Mouse (Mus musculus) heart, embryonic 11.5 days (tissue): ENCODE results near the gene Man2c1. TPM values are rescaled to one million over a fixed set of nuclear protein-coding genes. Genes with fewer than 3 reads are reported as not detected.

ENCODE experiments used
- ATAC-seq: fragments of 200-750 bp; cut with Nextera tagmentation; replicated peaks from 2 replicates; pipeline ENCODE4 v1.8.0; 2017; ENCODE audit warnings: moderate library complexity; ENCODE audit not compliant: insufficient number of reproducible peaks, low FRiP score, low TSS enrichment
- H3K27ac ChIP-seq: fragments of 300-500 bp; sonication (generic); 2 replicates; pipeline ENCODE4 v1.5.1; 2014; ENCODE audit warnings: mild to moderate bottlenecking, low read depth, low read length
- H3K27me3 ChIP-seq: fragments of 300-500 bp; sonication (generic); 2 replicates; pipeline ENCODE4 v1.6.1; 2014; ENCODE audit warnings: mild to moderate bottlenecking, low read length, mixed read lengths; ENCODE audit not compliant: control insufficient read depth, insufficient read depth
- H3K36me3 ChIP-seq: fragments of 300-500 bp; sonication (generic); 2 replicates; pipeline ENCODE4 v1.6.1; 2014; ENCODE audit warnings: mild to moderate bottlenecking, low read length, moderate library complexity, mixed read lengths; ENCODE audit not compliant: control insufficient read depth, insufficient read depth
- H3K4me1 ChIP-seq: fragments of 300-500 bp; sonication (generic); 2 replicates; pipeline ENCODE4 v1.6.1; 2014; ENCODE audit warnings: low read length; ENCODE audit not compliant: control insufficient read depth, insufficient read depth
- H3K4me2 ChIP-seq: fragments of 300-500 bp; sonication (generic); 2 replicates; pipeline ENCODE4 v1.6.1; 2014; ENCODE audit warnings: mild to moderate bottlenecking, moderate library complexity
- H3K4me3 ChIP-seq: fragments of 300-500 bp; sonication (generic); 2 replicates; pipeline ENCODE4 v1.5.1; 2014; ENCODE audit warnings: low read depth, low read length
- H3K9ac ChIP-seq: fragments of 300-500 bp; sonication (generic); 2 replicates; pipeline ENCODE4 v1.6.1; 2014; ENCODE audit warnings: mild to moderate bottlenecking, low read depth, low read length, moderate library complexity
- H3K9me3 ChIP-seq: fragments of 300-500 bp; sonication (generic); replicated peaks from 2 replicates; pipeline ENCODE4 v1.6.1; 2016; ENCODE audit warnings: low read length; ENCODE audit not compliant: control insufficient read depth
- WGBS: fragments of 180-500 bp; shearing (Covaris S2); extraction: QIAGEN DNeasy Blood & Tissue Kit; methylation state at CpG from one replicate; pipeline ENCODE4 v1.1.7; 2014; ENCODE audit not compliant: insufficient replicate concordance; 5-methylcytosine and 5-hydroxymethylcytosine counted together
- polyA plus RNA-seq: library from polyadenylated mRNA; unstranded; fragments of >200 nt; fragmentation: Nextera tagmentation; extraction: Ambion mirVana; gene quantifications from 2 replicates; pipeline ENCODE4 v1.2.1, GENCODE M21; 2014

Man2c1 gene
- polyA plus RNA-seq = 22.0 and 29.1 TPM in 2 replicates

- H3K4me3 ChIP-seq = peak within 1 kb of the TSS; percentile 82
- peak within 1 kb of the TSS; percentile 98 for H3K4me2 ChIP-seq
- WGBS = under 1% methylated on average over 58 of the region's 58 CpGs
- H3K27ac ChIP-seq = peak within 1 kb of the TSS; percentile 97
- ATAC-seq = peak; percentile 89
- H3K27me3 ChIP-seq = no peaks in the 10 kb centered on the region
- peak within 1 kb of the TSS; percentile 93 for H3K9ac ChIP-seq
- peaks cover 9% of the 10 kb centered on the region; the same call in 1 of the 2 replicates for H3K4me1 ChIP-seq
- peaks cover 13% of the 10 kb centered on the region for H3K36me3 ChIP-seq
- H3K9me3 ChIP-seq = no peaks in the 10 kb centered on the region
Observed at GRCm38 (mm10) chr9:57130577-57131433, at the start of gene Man2c1. Gene Man2c1 (plus strand): TSS chr9:57130690.

- Histone ChIP-seq H3K4me1 (0 out of 2 replicates have a peak, but pooled peaks cover 2% of the 10 kb centered on the region), H3K36me3 (peaks cover 7% of the 10 kb centered on the region; the same call in 1 of the 2 replicates), H3K27me3 (no peaks in the 10 kb centered on the region), H3K4me2 (no peak overlapping the region), H3K4me3 (no peak overlapping the region), H3K27ac (no peak overlapping the region), H3K9ac (no peak overlapping the region), H3K9me3 (no peaks in the 10 kb centered on the region)
- whole genome bisulfite sequencing = 74% methylated on average over 3 of the region's 3 CpGs
- no peak for ATAC-seq
Observed at GRCm38 (mm10) chr9:57082236-57082635, 48.3 kb upstream of the Man2c1 start.

GRCm38 (mm10) chr9:57117261-57117755, 13.2 kb upstream of the Man2c1 start:
- Histone ChIP-seq H3K4me1 (no peaks in the 10 kb centered on the region), H3K9me3 (no peaks in the 10 kb centered on the region), H3K36me3 (peaks cover 34% of the 10 kb centered on the region), H3K27me3 (no peaks in the 10 kb centered on the region), H3K4me3 (no peak overlapping the region), H3K4me2 (no peak overlapping the region), H3K27ac (no peak overlapping the region), H3K9ac (no peak overlapping the region)
- WGBS = 91% methylated on average over 13 of the region's 13 CpGs
- no peak for ATAC-seq

- Histone ChIP-seq H3K27ac (peak overlapping the region; percentile 97; the same call in 1 of the 2 replicates), H3K9ac (no peak overlapping the region), H3K36me3 (peaks cover 14% of the 10 kb centered on the region; the same call in 1 of the 2 replicates), H3K9me3 (no peaks in the 10 kb centered on the region), H3K4me1 (peaks cover 9% of the 10 kb centered on the region; the same call in 1 of the 2 replicates), H3K27me3 (no peaks in the 10 kb centered on the region), H3K4me2 (peak overlapping the region; percentile 98), H3K4me3 (peak overlapping the region; percentile 82)
- no peak for ATAC-seq
Observed at GRCm38 (mm10) chr9:57129641-57130040, 849 bp upstream of the Man2c1 start.

- Histone ChIP-seq H3K4me3 (no peak overlapping the region), H3K9me3 (no peaks in the 10 kb centered on the region), H3K27me3 (no peaks in the 10 kb centered on the region), H3K4me2 (no peak overlapping the region), H3K36me3 (peaks cover 24% of the 10 kb centered on the region), H3K4me1 (no peaks in the 10 kb centered on the region), H3K27ac (no peak overlapping the region), H3K9ac (0 out of 2 replicates have a peak overlapping the region, but pooled peaks have one; percentile 5)
- 79% methylated on average over 6 of the region's 6 CpGs for WGBS
- no peak for ATAC-seq
Observed at GRCm38 (mm10) chr9:57137246-57137645, 6.8 kb downstream of the Man2c1 start.

- H3K4me3 ChIP-seq = no peak overlapping the region
- H3K27me3 ChIP-seq = no peaks in the 10 kb centered on the region
- H3K4me2 ChIP-seq = no peak overlapping the region
- peaks cover 24% of the 10 kb centered on the region for H3K36me3 ChIP-seq
- no peaks in the 10 kb centered on the region for H3K9me3 ChIP-seq
- H3K4me1 ChIP-seq = no peaks in the 10 kb centered on the region
- 0 out of 2 replicates have a peak overlapping the region, but pooled peaks have one; percentile 5 for H3K9ac ChIP-seq
- H3K27ac ChIP-seq = no peak overlapping the region
- WGBS = 89% methylated on average over 9 of the region's 9 CpGs
- ATAC-seq = no peak
Observed at GRCm38 (mm10) chr9:57137777-57138176, 7.3 kb downstream of the Man2c1 start.

- Histone ChIP-seq H3K4me2 (no peak overlapping the region), H3K36me3 (peaks cover 24% of the 10 kb centered on the region), H3K9me3 (no peaks in the 10 kb centered on the region), H3K27me3 (no peaks in the 10 kb centered on the region), H3K27ac (no peak overlapping the region), H3K4me3 (no peak overlapping the region), H3K4me1 (no peaks in the 10 kb centered on the region), H3K9ac (no peak overlapping the region)
- no peak for ATAC-seq
- 86% methylated on average over 6 of the region's 6 CpGs for whole genome bisulfite sequencing
Observed at GRCm38 (mm10) chr9:57138507-57138906, 8.0 kb downstream of the Man2c1 start.

- H3K9me3 ChIP-seq = no peaks in the 10 kb centered on the region
- peaks cover 24% of the 10 kb centered on the region for H3K36me3 ChIP-seq
- ATAC-seq = no peak
- WGBS = 92% methylated on average over 9 of the region's 9 CpGs
- no peaks in the 10 kb centered on the region for H3K27me3 ChIP-seq
- no peak overlapping the region for H3K4me3 ChIP-seq
- no peak overlapping the region for H3K4me2 ChIP-seq
- H3K9ac ChIP-seq = no peak overlapping the region
- no peak overlapping the region for H3K27ac ChIP-seq
- no peaks in the 10 kb centered on the region for H3K4me1 ChIP-seq
Observed at GRCm38 (mm10) chr9:57139110-57139509, 8.6 kb downstream of the Man2c1 start.
